Mouse (Mus musculus): Measurements from ENCODE around the gene Gm2897. TPM values are rescaled to one million over a fixed set of nuclear protein-coding genes. Genes with fewer than 3 reads are reported as not detected.
A peak's percentile ranks its signal among the peaks of the same experiment; 100 is the strongest.
"Not testable (repeated sequence)": the region's sequence is repeated elsewhere in the genome, so short reads cannot be mapped to it uniquely, and the experiment has no call there.

Gm2897 gene
- 1 to 10 TPM in 1 of 2 experiments, under 1 TPM in 1; 0.82 to 1.1 TPM for total RNA-seq (2021)
- long read RNA-seq, experiment 1, partial matches to known transcripts: 1 of 1 reads
- long read RNA-seq, experiment 1, other reads (novel, unspliced or antisense): 0 of 1 reads
- long read RNA-seq, experiment 2: 0 reads

GRCm38 (mm10) chr14:3048727-3049512, at the start of gene Gm2897:
Gene Gm2897 (plus strand): TSS chr14:3049285.
- peak; percentile 15 for DNase-seq

DNA sequence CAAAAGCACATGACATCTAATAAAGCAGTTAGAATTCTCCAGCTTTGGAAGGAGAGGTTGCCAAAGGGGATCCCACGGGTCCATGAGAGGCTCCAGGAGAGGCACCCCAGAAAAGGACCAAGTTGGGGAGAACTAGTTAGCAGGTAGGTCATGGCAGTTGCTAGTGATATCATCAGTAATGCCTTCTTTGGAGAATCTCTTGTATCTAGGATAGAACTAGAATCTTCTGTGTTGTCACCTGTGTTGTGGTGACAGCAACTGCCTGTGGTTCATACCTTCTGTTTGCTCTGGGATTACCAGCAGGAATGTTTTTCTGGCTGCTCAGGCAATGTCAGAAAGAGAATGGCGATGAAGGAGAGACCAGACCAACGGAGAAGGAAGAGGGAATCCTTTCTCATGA, 19.4 kb upstream of the Gm2897 start, which contains the start of gene Gm2888:
Gene Gm2888 (plus strand): TSS at position 301 of the 400 bp plus-strand sequence.
- not testable (repeated sequence) for DNase-seq

GRCm38 (mm10) chr14:3049513-3049800, 372 bp downstream of the Gm2897 start:
- DNase-seq: peak; percentile 16

GRCm38 (mm10) chr14:3050087-3050486, 1.0 kb downstream of the Gm2897 start:
- peak; percentile 1 for DNase-seq

GRCm38 (mm10) chr14:3116051-3116450, 67.0 kb downstream of the Gm2897 start:
- not testable (repeated sequence) for DNase-seq

Other genes starting within 250 kb of the Gm2897 start
- not detected for gene Gm2888, start 19.3 kb upstream of the Gm2897 start, total RNA-seq (2021)
- not detected for gene Gm10340, start 84.7 kb downstream of the Gm2897 start, total RNA-seq (2021)
- gene Gm5795, start 139.0 kb downstream of the Gm2897 start, total RNA-seq (2021): not detected
- 1 to 10 TPM; 1.2 to 1.7 TPM for gene D830030K20Rik, start 159.2 kb downstream of the Gm2897 start, total RNA-seq (2021)